Mouse (Mus musculus) heart, embryonic 14.5 days (tissue): ENCODE results near the gene Sfn. TPM values are rescaled to one million over a fixed set of nuclear protein-coding genes. Genes with fewer than 3 reads are reported as not detected.
A peak's percentile ranks its signal among the peaks of the same experiment; 100 is the strongest.

Source experiments
- ATAC-seq: fragments of 200-750 bp; cut with Nextera tagmentation; 2 replicates; pipeline ENCODE4 v1.8.0; 2017; ENCODE audit warnings: low read depth, moderate TSS enrichment; ENCODE audit not compliant: insufficient number of reproducible peaks, insufficient read depth, low FRiP score
- H3K27ac ChIP-seq, 2 experiments: fragments of 200-500 bp in 1 of 2; fragments of 300-500 bp in 1 of 2; sonication (generic) in 1 of 2; replicated peaks in 1 of 2; 2 replicates each; pipeline ENCODE4 v1.5.1; 2012 to 2014; ENCODE audit warnings: low read depth in 2 of 2, low read length in 2 of 2, control low read depth in 1 of 2, mild to moderate bottlenecking in 1 of 2, mixed read lengths in 1 of 2; ENCODE audit not compliant: control insufficient read depth in 1 of 2, insufficient read depth in 1 of 2
- H3K27me3 ChIP-seq: fragments of 300-500 bp; sonication (generic); 2 replicates; pipeline ENCODE4 v1.6.1; 2014; ENCODE audit warnings: mild to moderate bottlenecking, low read length, control low read depth; ENCODE audit not compliant: control insufficient read depth, insufficient read depth
- H3K36me3 ChIP-seq: fragments of 300-500 bp; sonication (generic); 2 replicates; pipeline ENCODE4 v1.6.1; 2014; ENCODE audit warnings: mild to moderate bottlenecking, control low read depth, low read length, mixed read lengths; ENCODE audit not compliant: control insufficient read depth, insufficient read depth
- H3K4me1 ChIP-seq, 2 experiments: fragments of 200-500 bp in 1 of 2; fragments of 300-500 bp in 1 of 2; sonication (generic) in 1 of 2; 2 replicates each; pipeline ENCODE4 v1.6.1; 2012 to 2014; ENCODE audit warnings: low read length in 2 of 2, control low read depth in 1 of 2, mixed read lengths in 1 of 2; ENCODE audit not compliant: control insufficient read depth in 2 of 2, insufficient read depth in 2 of 2
- H3K4me2 ChIP-seq: fragments of 300-500 bp; sonication (generic); 2 replicates; pipeline ENCODE4 v1.6.1; 2014; ENCODE audit warnings: mild to moderate bottlenecking, low read length
- H3K4me3 ChIP-seq, 2 experiments: fragments of 200-500 bp in 1 of 2; fragments of 300-500 bp in 1 of 2; sonication (generic) in 1 of 2; 2 replicates each; pipeline ENCODE4 v1.5.1; 2012 to 2014; ENCODE audit warnings: low read length in 2 of 2, mild to moderate bottlenecking in 2 of 2, control low read depth in 1 of 2, low read depth in 1 of 2, moderate library complexity in 1 of 2; ENCODE audit not compliant: control insufficient read depth in 1 of 2, insufficient read depth in 1 of 2
- H3K9ac ChIP-seq: fragments of 300-500 bp; sonication (generic); 2 replicates; pipeline ENCODE4 v1.6.1; 2014; ENCODE audit warnings: mild to moderate bottlenecking, low read length
- H3K9me3 ChIP-seq: fragments of 300-500 bp; sonication (generic); 2 replicates; pipeline ENCODE4 v1.6.1; 2016; ENCODE audit warnings: low read length, control low read depth; ENCODE audit not compliant: control insufficient read depth
- WGBS: fragments of 180-500 bp; shearing (Covaris S2); extraction: QIAGEN DNeasy Blood & Tissue Kit; methylation state at CpG from one replicate; pipeline ENCODE4 v1.1.7; 2014; 5-methylcytosine and 5-hydroxymethylcytosine counted together
- polyA plus RNA-seq: library from polyadenylated mRNA; unstranded; fragments of >200 nt; fragmentation: Nextera tagmentation; extraction: Ambion mirVana; gene quantifications from 2 replicates; pipeline ENCODE4 v1.2.1, GENCODE M21; 2014

Gene Sfn
- polyA plus RNA-seq, 1 experiment from 2014 or later = 1.4 TPM

- H3K9me3 ChIP-seq = peaks cover 8% of the 10 kb centered on the region; the same call in 1 of the 2 replicates
- peaks cover 45% of the 10 kb centered on the region for H3K36me3 ChIP-seq
- H3K4me2 ChIP-seq = no peak overlapping the region
- no peak overlapping the region for H3K27ac ChIP-seq
- ATAC-seq = no peak
- no peaks in the 10 kb centered on the region for H3K27me3 ChIP-seq
- WGBS = 95% methylated on average over 7 of the region's 7 CpGs
- H3K4me3 ChIP-seq = no peak overlapping the region
- no peak overlapping the region for H3K9ac ChIP-seq
- no peaks in the 10 kb centered on the region for H3K4me1 ChIP-seq
Observed at GRCm38 (mm10) chr4:133612416-133612815, 10.4 kb upstream of the Sfn start.

GRCm38 (mm10) chr4:133611815-133612214, 9.8 kb upstream of the Sfn start:
- peaks cover 43% of the 10 kb centered on the region for H3K36me3 ChIP-seq
- no peak overlapping the region for H3K4me3 ChIP-seq
- H3K9me3 ChIP-seq = peaks cover 8% of the 10 kb centered on the region; the same call in 1 of the 2 replicates
- no peak overlapping the region for H3K27ac ChIP-seq
- no peak overlapping the region for H3K4me2 ChIP-seq
- no peaks in the 10 kb centered on the region for H3K4me1 ChIP-seq
- no peak overlapping the region for H3K9ac ChIP-seq
- H3K27me3 ChIP-seq = no peaks in the 10 kb centered on the region
- 96% methylated on average over 5 of the region's 5 CpGs for WGBS
- ATAC-seq = no peak

GRCm38 (mm10) chr4:133609719-133610118, 7.8 kb upstream of the Sfn start:
- Histone ChIP-seq H3K36me3 (peaks cover 55% of the 10 kb centered on the region), H3K9ac (no peak overlapping the region), H3K4me1 (no peaks in the 10 kb centered on the region), H3K4me2 (no peak overlapping the region), H3K9me3 (peaks cover 8% of the 10 kb centered on the region; the same call in 1 of the 2 replicates), H3K4me3 (no peak overlapping the region), H3K27me3 (no peaks in the 10 kb centered on the region), H3K27ac (no peak overlapping the region)
- ATAC-seq = 0 out of 2 replicates have a peak, but pooled peaks have one; percentile 32
- WGBS = 17% methylated on average over 6 of the region's 6 CpGs

- Histone ChIP-seq H3K9me3 (peaks cover 4% of the 10 kb centered on the region; the same call in 1 of the 2 replicates), H3K27me3 (peaks cover 9% of the 10 kb centered on the region), H3K4me2 (no peak overlapping the region), H3K4me1 (no peaks in the 10 kb centered on the region), H3K27ac (no peak overlapping the region), H3K9ac (no peak overlapping the region), H3K36me3 (peaks cover 44% of the 10 kb centered on the region), H3K4me3 (no peak overlapping the region)
- ATAC-seq = no peak
- WGBS = 84% methylated on average over 10 of the region's 10 CpGs
Observed at GRCm38 (mm10) chr4:133607284-133607683, 5.3 kb upstream of the Sfn start.

- Histone ChIP-seq H3K4me1 (peaks cover 2 to 4% of the 10 kb centered on the region in 2 experiments; a peak in 2 of 4 replicates), H3K9ac (no peak overlapping the region), H3K4me2 (no peak overlapping the region), H3K27ac (no peak overlapping the region), H3K27me3 (peaks cover 20% of the 10 kb centered on the region), H3K36me3 (peaks cover 38% of the 10 kb centered on the region), H3K4me3 (no peak overlapping the region), H3K9me3 (no peaks in the 10 kb centered on the region)
- ATAC-seq = no peak
- WGBS = 57% methylated on average over 9 of the region's 9 CpGs
Observed at GRCm38 (mm10) chr4:133605330-133605729, 3.4 kb upstream of the Sfn start.

- Histone ChIP-seq H3K27ac (no peak overlapping the region), H3K9ac (no peak overlapping the region), H3K27me3 (peaks cover 24% of the 10 kb centered on the region), H3K9me3 (no peaks in the 10 kb centered on the region), H3K36me3 (peaks cover 37% of the 10 kb centered on the region), H3K4me1 (peaks cover 4 to 8% of the 10 kb centered on the region in 2 experiments; a peak in 2 of 4 replicates), H3K4me3 (no peak overlapping the region), H3K4me2 (no peak overlapping the region)
- 56% methylated on average over 6 of the region's 6 CpGs for WGBS
- ATAC-seq = no peak
Observed at GRCm38 (mm10) chr4:133604856-133605255, 2.9 kb upstream of the Sfn start.

GRCm38 (mm10) chr4:133604175-133604574, 2.2 kb upstream of the Sfn start:
- 79% methylated on average over 7 of the region's 7 CpGs for whole genome bisulfite sequencing
- H3K9me3 ChIP-seq = no peaks in the 10 kb centered on the region
- ATAC-seq = no peak

GRCm38 (mm10) chr4:133603056-133603455, 1.1 kb upstream of the Sfn start:
- WGBS = 88% methylated on average over 5 of the region's 5 CpGs
- Histone ChIP-seq H3K4me3 (no peak overlapping the region), H3K4me2 (no peak overlapping the region), H3K9ac (no peak overlapping the region), H3K27me3 (peaks cover 35% of the 10 kb centered on the region), H3K4me1 (peaks cover 8 to 11% of the 10 kb centered on the region in 2 experiments; a peak in 3 of 4 replicates), H3K36me3 (peaks cover 29% of the 10 kb centered on the region), H3K27ac (no peak overlapping the region), H3K9me3 (no peaks in the 10 kb centered on the region)
- ATAC-seq = no peak

More at GRCm38 (mm10) chr4:133604175-133604574, 2.2 kb upstream of the Sfn start:
- Histone ChIP-seq H3K4me3 (no peak overlapping the region), H3K4me1 (peaks cover 6 to 9% of the 10 kb centered on the region in 2 experiments; a peak in 3 of 4 replicates), H3K4me2 (no peak overlapping the region), H3K9ac (no peak overlapping the region), H3K27me3 (peaks cover 26% of the 10 kb centered on the region), H3K27ac (no peak overlapping the region), H3K36me3 (peaks cover 37% of the 10 kb centered on the region)
